Mouse (Mus musculus) right cerebral cortex, postnatal 14 days (tissue): ENCODE measurements at regions not wholly inside any gene's neighbourhood (a gene's known extent, or its start where the extent isn't known, plus 50 kb on each side); places are given as distances from the start of the nearest gene placed in this dataset.

Experiments used
- DNase-seq: peaks from one replicate; pipeline ENCODE4 v3.0.0; 2022

- no peak for DNase-seq
Observed at GRCm38 (mm10) chr14:105556813-105557212, 298.4 kb downstream of the Ndfip2 start.

- no peak for DNase-seq
Observed at GRCm38 (mm10) chr14:105544066-105544465, 285.7 kb downstream of the Ndfip2 start.

GRCm38 (mm10) chr14:105542486-105543145, 284.2 kb downstream of the Ndfip2 start:
- DNase-seq, result no peak

GRCm38 (mm10) chr14:105542090-105542485, 283.7 kb downstream of the Ndfip2 start:
- DNase-seq, result no peak

GRCm38 (mm10) chr14:105532168-105532745, 273.9 kb downstream of the Ndfip2 start:
- no peak for DNase-seq

GRCm38 (mm10) chr14:105528107-105528506, 269.7 kb downstream of the Ndfip2 start:
- DNase-seq, result no peak

- DNase-seq, result no peak
Observed at GRCm38 (mm10) chr14:105523849-105524248, 265.5 kb downstream of the Ndfip2 start.

GRCm38 (mm10) chr14:105522279-105522678, 263.9 kb downstream of the Ndfip2 start:
- DNase-seq, result no peak

GRCm38 (mm10) chr14:105518706-105519105, 260.3 kb downstream of the Ndfip2 start:
- no peak for DNase-seq

- DNase-seq, result no peak
Observed at GRCm38 (mm10) chr14:105514413-105514812, 256.0 kb downstream of the Ndfip2 start.

GRCm38 (mm10) chr14:105512914-105513677, 254.7 kb downstream of the Ndfip2 start:
- DNase-seq, result no peak

GRCm38 (mm10) chr14:105511826-105512225, 253.5 kb downstream of the Ndfip2 start:
- DNase-seq, result no peak

GRCm38 (mm10) chr14:105511135-105511534, 252.8 kb downstream of the Ndfip2 start:
- DNase-seq, result no peak

- no peak for DNase-seq
Observed at GRCm38 (mm10) chr14:105505261-105505660, 246.9 kb downstream of the Ndfip2 start.

- DNase-seq, result no peak
Observed at GRCm38 (mm10) chr14:105504376-105504775, 246.0 kb downstream of the Ndfip2 start.

- no peak for DNase-seq
Observed at GRCm38 (mm10) chr14:105503806-105504205, 245.4 kb downstream of the Ndfip2 start.

- no peak for DNase-seq
Observed at GRCm38 (mm10) chr14:105502633-105502975, 244.2 kb downstream of the Ndfip2 start.

- no peak for DNase-seq
Observed at GRCm38 (mm10) chr14:105501792-105502632, 243.6 kb downstream of the Ndfip2 start.

- DNase-seq, result no peak
Observed at GRCm38 (mm10) chr14:105500966-105501741, 242.8 kb downstream of the Ndfip2 start.

GRCm38 (mm10) chr14:105499319-105499895, 241.0 kb downstream of the Ndfip2 start:
- no peak for DNase-seq

- DNase-seq, result no peak
Observed at GRCm38 (mm10) chr14:105498155-105498906, 240.0 kb downstream of the Ndfip2 start.
